29 mouse cellular contexts compared by ENCODE assay signal in genomic region chr19:17069067-17069466, GRCm38 (mm10).
"Had no signal": no experiment of that assay in that cellular context is flagged by ENCODE, and none has a peak within 500 bp of the region (broad histone marks: within the 10 kb centered on the region; RNA-seq: fewer than 3 reads in every experiment).

No protein-coding gene starts in this region.

- H3K9me3 ChIP-seq: embryonic facial prominence, embryonic 10.5 days; embryonic facial prominence, embryonic 12.5 days; embryonic facial prominence, embryonic 13.5 days; embryonic facial prominence, embryonic 15.5 days; forebrain, embryonic 10.5 days; forebrain, embryonic 12.5 days; forebrain, embryonic 13.5 days; forebrain, embryonic 15.5 days had no signal

- H3K4me1 ChIP-seq: embryonic facial prominence, embryonic 10.5 days; embryonic facial prominence, embryonic 12.5 days; embryonic facial prominence, embryonic 13.5 days; embryonic facial prominence, embryonic 15.5 days; forebrain, embryonic 10.5 days; forebrain, embryonic 12.5 days; forebrain, embryonic 13.5 days; forebrain, embryonic 15.5 days had no signal

- H3K4me2 ChIP-seq: embryonic facial prominence, embryonic 12.5 days; embryonic facial prominence, embryonic 13.5 days; embryonic facial prominence, embryonic 15.5 days; forebrain, embryonic 12.5 days; forebrain, embryonic 13.5 days; forebrain, embryonic 15.5 days had no signal

- H3K4me3 ChIP-seq: embryonic facial prominence, embryonic 10.5 days; embryonic facial prominence, embryonic 12.5 days; embryonic facial prominence, embryonic 13.5 days; embryonic facial prominence, embryonic 15.5 days; erythroblast, embryonic 14.5 days; forebrain, embryonic 10.5 days; forebrain, embryonic 12.5 days; forebrain, embryonic 13.5 days; forebrain, embryonic 15.5 days; gastrocnemius, adult 2 months; heart, adult 2 months had no signal

- H3K36me3 ChIP-seq: embryonic facial prominence, embryonic 10.5 days; embryonic facial prominence, embryonic 12.5 days; embryonic facial prominence, embryonic 13.5 days; embryonic facial prominence, embryonic 15.5 days; forebrain, embryonic 10.5 days; forebrain, embryonic 12.5 days; forebrain, embryonic 15.5 days had no signal

- DNase-seq: cerebellum, adult 18-20 months; cerebellum, adult 2 months; cerebellum, adult 8-10 months; cerebellum, adult 9-10 months; cerebellum, adult 9-11 months; cerebellum, postnatal 10 days; cerebellum, postnatal 14 days; cerebellum, postnatal 25 days; cerebellum, postnatal 36 days; embryo, embryonic 11 days; forebrain, postnatal 0 days; gastrocnemius, adult 2 months; gastrocnemius, postnatal 10 days; gastrocnemius, postnatal 14 days; gastrocnemius, postnatal 25 days; gastrocnemius, postnatal 36 days; heart, adult 18-20 months; heart, adult 2 months had no signal

- H3K9ac ChIP-seq: embryonic facial prominence, embryonic 12.5 days; embryonic facial prominence, embryonic 13.5 days; embryonic facial prominence, embryonic 15.5 days; forebrain, embryonic 12.5 days; forebrain, embryonic 13.5 days; forebrain, embryonic 15.5 days; forebrain, postnatal 0 days had no signal

- H3K27me3 ChIP-seq: embryonic facial prominence, embryonic 12.5 days; embryonic facial prominence, embryonic 13.5 days; embryonic facial prominence, embryonic 15.5 days; forebrain, embryonic 12.5 days; forebrain, embryonic 13.5 days; forebrain, embryonic 15.5 days had no signal

- H3K27ac ChIP-seq: embryonic facial prominence, embryonic 10.5 days; embryonic facial prominence, embryonic 12.5 days; embryonic facial prominence, embryonic 13.5 days; embryonic facial prominence, embryonic 15.5 days; forebrain, embryonic 10.5 days; forebrain, embryonic 12.5 days; forebrain, embryonic 13.5 days; forebrain, embryonic 15.5 days; gastrocnemius, adult 2 months; heart, adult 2 months had no signal

- ATAC-seq: forebrain, embryonic 13.5 days; forebrain, embryonic 14.5 days; forebrain, embryonic 15.5 days; forebrain, embryonic 16.5 days; forebrain, postnatal 0 days had no signal
